Mouse (Mus musculus): ENCODE data around the gene St6galnac1.
"Not testable (repeated sequence)": the region's sequence is repeated elsewhere in the genome, so short reads cannot be mapped to it uniquely, and the experiment has no call there.

Gene St6galnac1

GRCm38 (mm10) chr11:116775407-116775806 is at the start of gene St6galnac1:
St6galnac1 (minus strand) TSS chr11:116775507.
- no peak for DNase-seq (ENCODE audit: low read depth, low spot score)

- DNase-seq (ENCODE audit: low read depth, low spot score) = not testable (repeated sequence)
These were observed 48.6 kb upstream of the St6galnac1 start for GRCm38 (mm10) chr11:116823885-116824284.

- no peak for DNase-seq (ENCODE audit: low read depth, low spot score)
These were observed 47.9 kb upstream of the St6galnac1 start for GRCm38 (mm10) chr11:116823255-116823654.

GRCm38 (mm10) chr11:116822626-116823025 is 47.3 kb upstream of the St6galnac1 start:
- DNase-seq (ENCODE audit: low read depth, low spot score) = no peak

- DNase-seq (ENCODE audit: low read depth, low spot score) = no peak
These were observed 46.9 kb upstream of the St6galnac1 start for GRCm38 (mm10) chr11:116822215-116822614.

GRCm38 (mm10) chr11:116821057-116821940 is 46.0 kb upstream of the St6galnac1 start:
- DNase-seq (ENCODE audit: low read depth, low spot score) = no peak

- DNase-seq (ENCODE audit: low read depth, low spot score) = no peak
These were observed 44.8 kb upstream of the St6galnac1 start for GRCm38 (mm10) chr11:116819932-116820593.

- DNase-seq (ENCODE audit: low read depth, low spot score) = no peak
These were observed 43.4 kb upstream of the St6galnac1 start for GRCm38 (mm10) chr11:116818722-116819121.

GRCm38 (mm10) chr11:116817567-116817966 is 42.3 kb upstream of the St6galnac1 start:
- DNase-seq (ENCODE audit: low read depth, low spot score) = no peak

- no peak for DNase-seq (ENCODE audit: low read depth, low spot score)
These were observed 41.5 kb upstream of the St6galnac1 start for GRCm38 (mm10) chr11:116816769-116817168.

- no peak for DNase-seq (ENCODE audit: low read depth, low spot score)
These were observed 39.6 kb upstream of the St6galnac1 start for GRCm38 (mm10) chr11:116814884-116815415.

GRCm38 (mm10) chr11:116814076-116814883 is 39.0 kb upstream of the St6galnac1 start:
- peak; percentile 77 for DNase-seq (ENCODE audit: low read depth, low spot score)

- no peak for DNase-seq (ENCODE audit: low read depth, low spot score)
These were observed 38.3 kb upstream of the St6galnac1 start for GRCm38 (mm10) chr11:116813610-116814009.

GRCm38 (mm10) chr11:116812793-116813529 is 37.7 kb upstream of the St6galnac1 start:
- no peak for DNase-seq (ENCODE audit: low read depth, low spot score)

- peak; percentile 89 for DNase-seq (ENCODE audit: low read depth, low spot score)
These were observed 35.9 kb upstream of the St6galnac1 start for GRCm38 (mm10) chr11:116810983-116811901.

GRCm38 (mm10) chr11:116810528-116810927 is 35.2 kb upstream of the St6galnac1 start:
- no peak for DNase-seq (ENCODE audit: low read depth, low spot score)

- DNase-seq (ENCODE audit: low read depth, low spot score) = no peak
These were observed 34.2 kb upstream of the St6galnac1 start for GRCm38 (mm10) chr11:116809520-116809919.

- no peak for DNase-seq (ENCODE audit: low read depth, low spot score)
These were observed 33.6 kb upstream of the St6galnac1 start for GRCm38 (mm10) chr11:116808811-116809395.

GRCm38 (mm10) chr11:116807938-116808606 is 32.8 kb upstream of the St6galnac1 start:
- peak; percentile 85 for DNase-seq (ENCODE audit: low read depth, low spot score)
